Mouse (Mus musculus) liver, adult (tissue): ENCODE data around the gene Fnbp1.

Source experiments
- GATA4 ChIP-seq: IDR thresholded peaks from 2 replicates; pipeline ENCODE4 v1.6.1; 2014; ENCODE audit warnings: mild to moderate bottlenecking, low read length; ENCODE audit not compliant: insufficient replicate concordance

Gene Fnbp1

DNA sequence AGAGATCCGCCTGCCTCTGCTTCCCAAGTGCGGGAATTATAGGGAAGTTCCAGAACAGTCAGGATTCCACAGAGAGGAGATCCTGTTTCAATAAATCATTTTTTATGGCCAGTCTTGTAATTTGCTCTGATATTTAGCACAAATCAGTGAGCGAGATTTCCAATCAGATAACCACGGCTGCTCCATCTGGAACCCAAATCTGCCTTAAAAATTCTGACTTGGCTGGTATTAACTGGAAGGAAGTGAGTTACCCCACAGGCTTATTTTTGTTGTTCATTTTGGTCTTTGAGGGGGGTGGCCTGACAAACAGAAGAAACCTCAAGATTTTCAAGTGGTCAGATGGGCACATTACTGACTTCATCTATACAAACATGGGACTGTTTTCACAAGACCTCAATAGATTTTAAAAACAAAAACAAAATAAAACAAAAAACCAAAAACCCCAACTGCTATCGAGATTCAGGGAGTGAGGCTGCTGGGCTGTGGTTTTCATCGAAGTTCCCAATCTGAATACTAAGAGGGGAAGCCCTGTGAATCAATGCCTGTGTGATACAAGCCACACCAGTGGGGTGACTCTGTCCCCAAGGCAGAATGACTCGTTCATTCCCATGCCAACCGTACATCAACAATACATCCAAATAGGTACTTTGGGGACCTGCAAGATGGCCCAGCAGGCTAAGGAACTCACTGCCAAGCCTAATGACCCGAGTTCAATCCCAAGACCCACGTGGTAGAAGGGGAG lies 23.0 kb downstream of the Fnbp1 start:
- TF ChIP-seq GATA4 = no peak

DNA sequence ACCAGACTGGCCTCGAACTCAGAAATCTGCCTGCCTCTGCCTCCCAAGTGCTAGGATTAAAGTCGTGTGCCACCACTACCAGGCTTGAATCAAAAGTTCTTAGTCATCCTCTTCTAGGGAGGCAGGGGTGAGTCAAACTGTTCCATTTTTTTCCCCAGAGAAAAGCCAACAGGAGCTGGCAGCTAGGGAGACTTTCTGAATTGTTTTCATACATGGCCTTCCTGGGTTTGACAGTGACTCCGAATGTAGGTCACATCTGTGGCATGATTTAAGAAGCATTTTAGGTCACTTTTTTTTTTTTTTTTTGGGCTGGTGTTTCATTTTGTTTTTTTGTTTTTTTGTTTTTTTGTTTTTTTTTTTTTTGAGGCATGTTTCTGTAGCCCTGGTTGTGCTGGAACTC lies 23.6 kb downstream of the Fnbp1 start:
- TF ChIP-seq GATA4 = no peak

- TF ChIP-seq GATA4 = no peak
Measured at GRCm38 (mm10) chr2:31115943-31116731, 25.7 kb downstream of the Fnbp1 start.

GRCm38 (mm10) chr2:31115091-31115942 lies 26.5 kb downstream of the Fnbp1 start:
- TF ChIP-seq GATA4 = no peak

GRCm38 (mm10) chr2:31114205-31114604 lies 27.6 kb downstream of the Fnbp1 start:
- TF ChIP-seq GATA4 = no peak

DNA sequence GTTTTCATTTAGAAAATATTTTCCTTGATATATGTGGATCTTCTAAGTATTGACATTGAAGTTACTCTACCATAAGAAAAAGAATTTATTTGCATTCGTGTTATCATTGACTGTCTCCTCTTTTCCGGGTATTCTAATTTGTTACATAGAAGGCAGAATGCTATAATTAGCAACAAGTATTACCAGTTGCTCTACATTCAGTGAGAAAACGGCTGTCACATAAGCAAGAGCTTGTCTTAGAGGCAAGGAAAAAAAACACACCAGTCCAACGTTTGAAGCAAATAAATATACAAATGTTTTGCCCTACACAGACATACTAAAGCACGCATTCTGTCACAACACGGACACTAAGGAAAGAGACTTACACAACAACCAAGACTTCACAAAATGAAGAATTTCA lies 30.1 kb downstream of the Fnbp1 start:
- TF ChIP-seq GATA4 = no peak

DNA sequence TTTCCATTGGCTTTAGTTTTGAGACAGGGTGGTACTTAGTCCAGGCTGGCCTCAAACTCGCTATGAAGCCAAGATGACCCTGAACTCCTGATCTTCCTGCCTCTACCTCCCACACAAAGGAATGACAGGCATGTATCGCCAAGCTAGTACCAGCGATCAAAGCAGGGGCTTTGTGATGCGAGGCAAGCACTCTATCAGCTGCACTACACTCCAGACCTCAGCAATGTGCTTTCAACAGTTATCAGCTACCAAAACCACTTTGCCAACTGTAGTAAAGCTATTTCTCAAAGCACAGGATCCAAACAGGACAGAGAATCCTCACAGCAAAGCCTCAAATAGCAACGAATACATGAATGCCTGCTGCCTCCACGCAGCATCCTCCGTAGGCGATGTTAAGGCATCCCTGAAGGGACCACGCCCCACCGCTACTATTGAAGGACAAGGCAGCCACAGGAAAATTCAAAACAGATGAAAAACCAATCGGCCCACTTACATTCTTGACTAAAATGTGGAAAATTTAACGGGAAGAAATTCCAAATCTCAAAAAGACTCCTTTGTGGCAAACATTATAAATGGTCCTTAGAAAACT lies 31.8 kb downstream of the Fnbp1 start:
- no peak for TF ChIP-seq GATA4

DNA sequence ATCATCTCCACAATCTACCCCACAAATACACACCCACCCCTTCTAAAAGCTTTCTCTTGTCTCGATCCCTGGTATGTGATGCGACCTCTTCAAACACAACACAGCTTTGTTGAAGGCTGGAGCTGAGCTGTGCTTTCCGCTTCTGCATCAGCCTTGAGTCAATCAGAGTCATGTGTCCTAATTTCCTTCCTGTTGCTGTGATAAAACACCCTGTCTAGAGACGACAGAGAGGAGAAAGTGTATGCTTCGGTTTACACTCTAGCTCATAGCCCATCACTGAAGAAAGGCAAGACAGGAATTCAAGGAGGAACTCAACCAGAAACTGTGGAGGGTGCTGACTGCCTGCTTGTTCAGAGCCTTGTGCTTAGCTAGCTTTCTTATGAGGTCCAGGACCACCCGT lies 33.6 kb downstream of the Fnbp1 start:
- TF ChIP-seq GATA4 = peak; percentile 77; the same call in 1 of the 2 replicates

DNA sequence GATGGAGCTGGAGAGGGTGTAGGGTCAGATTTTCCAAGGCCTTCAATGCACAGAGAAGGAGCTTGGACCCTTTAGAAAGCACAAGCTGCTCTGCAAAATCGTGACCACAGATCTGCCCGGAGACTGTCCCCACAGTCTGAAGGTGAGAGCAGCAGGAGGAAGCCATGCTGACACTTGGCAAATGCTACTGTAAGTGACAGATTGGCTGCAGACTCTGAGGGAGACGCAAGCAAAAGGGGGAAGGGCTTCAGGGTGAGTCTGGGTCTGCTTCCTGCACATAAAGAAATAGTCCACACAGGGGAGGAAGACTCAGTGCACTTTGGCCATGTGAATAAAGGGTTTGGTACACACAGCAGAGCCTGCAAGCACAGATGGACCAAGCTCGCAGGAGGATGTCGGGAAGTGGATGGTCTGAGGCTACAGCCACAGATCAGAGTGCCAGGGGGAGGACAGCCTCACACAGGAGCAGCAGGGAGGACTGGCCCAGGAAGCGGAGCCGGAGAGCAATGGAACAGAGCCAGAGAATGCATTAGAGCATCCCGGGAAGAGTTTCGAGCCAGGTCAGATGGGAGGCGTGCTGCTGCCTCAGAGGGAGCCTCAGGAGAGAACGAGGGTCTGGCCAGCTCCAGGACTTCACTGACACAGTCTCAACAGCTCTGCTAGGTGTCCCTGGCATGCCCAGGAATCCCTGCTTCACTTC lies 35.0 kb downstream of the Fnbp1 start:
- peak; percentile 19; the same call in 1 of the 2 replicates for TF ChIP-seq GATA4

DNA sequence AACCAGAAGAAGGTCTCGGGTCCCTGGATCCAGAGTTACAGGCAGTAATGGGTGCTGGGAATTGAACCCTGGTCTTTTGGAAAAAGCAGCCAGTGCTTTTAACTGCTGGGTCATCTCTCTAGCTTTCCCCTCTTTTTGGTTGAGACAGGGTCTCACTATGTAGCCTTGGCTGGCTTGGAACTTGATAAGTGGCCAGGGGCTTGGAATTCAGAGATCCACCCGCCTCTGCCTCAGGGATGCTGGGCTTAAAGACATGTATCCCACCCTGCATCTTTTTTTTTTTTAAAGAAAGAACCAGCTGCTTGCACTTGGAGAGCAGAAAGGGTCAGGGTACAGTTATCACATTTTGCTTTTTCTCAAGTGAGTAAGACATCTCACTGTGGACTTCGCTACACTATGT lies 35.8 kb downstream of the Fnbp1 start:
- no peak for TF ChIP-seq GATA4

DNA sequence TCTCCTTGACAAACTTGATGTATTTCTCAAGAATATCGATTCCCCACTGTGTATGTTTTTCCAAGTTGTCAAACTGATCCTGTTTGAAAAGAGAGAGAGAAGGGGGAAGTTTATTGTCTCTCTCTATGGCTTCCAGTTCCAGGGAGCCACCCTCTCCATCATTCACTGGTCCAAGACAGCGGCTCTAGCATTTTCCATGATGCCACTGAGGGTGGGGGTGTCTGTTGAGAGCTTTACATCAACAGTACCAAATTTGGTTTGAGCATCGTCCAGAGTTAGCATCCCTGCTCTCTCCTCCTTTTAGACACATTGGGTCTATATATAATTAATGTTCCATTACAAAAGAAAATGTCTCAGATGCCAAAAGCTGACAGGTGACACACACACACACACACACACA lies 36.5 kb downstream of the Fnbp1 start:
- no peak for TF ChIP-seq GATA4

GRCm38 (mm10) chr2:31103321-31103720 lies 38.5 kb downstream of the Fnbp1 start:
- no peak for TF ChIP-seq GATA4

DNA sequence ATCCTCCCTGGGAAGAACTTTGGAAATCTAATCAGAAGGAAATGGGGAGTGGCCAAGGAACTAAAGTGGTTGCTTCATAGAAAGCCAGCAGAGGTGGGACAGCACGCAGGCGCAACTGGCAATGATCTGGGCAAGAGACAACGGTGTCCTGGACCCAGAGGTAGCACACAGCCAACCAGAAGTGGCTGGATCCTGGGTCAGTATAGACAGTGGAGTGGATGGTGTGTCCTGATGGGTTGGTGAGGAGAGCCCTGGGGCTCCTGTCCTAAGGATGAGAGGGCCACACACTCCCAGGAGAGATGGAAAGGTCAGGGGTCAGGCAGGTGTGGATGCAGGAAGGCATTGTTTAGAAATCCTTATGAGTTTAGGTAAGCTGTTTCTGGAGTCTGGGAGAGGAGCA lies 40.5 kb downstream of the Fnbp1 start:
- TF ChIP-seq GATA4 = no peak

GRCm38 (mm10) chr2:31099079-31099478 lies 42.7 kb downstream of the Fnbp1 start:
- TF ChIP-seq GATA4 = no peak

GRCm38 (mm10) chr2:31098616-31099015 lies 43.2 kb downstream of the Fnbp1 start:
- TF ChIP-seq GATA4 = no peak

DNA sequence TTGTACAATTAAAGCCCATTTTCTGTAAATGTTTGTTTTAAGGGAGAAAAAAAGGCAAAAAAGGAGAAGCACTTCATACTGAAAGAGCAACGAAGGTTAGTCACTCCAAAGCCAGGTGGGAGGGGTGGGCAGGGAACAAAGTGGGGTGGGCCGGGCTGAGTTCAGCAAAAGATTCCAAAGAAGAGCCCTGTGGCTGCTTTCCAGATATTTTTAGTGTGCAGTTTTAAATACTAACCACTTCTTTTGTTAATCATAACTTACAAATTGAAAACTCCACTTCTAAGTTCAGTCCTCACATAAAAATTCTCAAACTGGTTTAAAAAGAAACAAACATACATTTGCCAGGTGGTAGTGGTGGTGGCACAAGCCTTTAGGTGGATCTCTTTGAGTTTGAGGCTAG lies 44.5 kb downstream of the Fnbp1 start:
- no peak for TF ChIP-seq GATA4
